Mouse (Mus musculus) right cerebral cortex, postnatal 25 days (tissue): ENCODE measurements around the gene Cntnap4.

Experiments used
- DNase-seq: peaks from one replicate; pipeline ENCODE4 v3.0.0; 2022

The Cntnap4 gene

DNA sequence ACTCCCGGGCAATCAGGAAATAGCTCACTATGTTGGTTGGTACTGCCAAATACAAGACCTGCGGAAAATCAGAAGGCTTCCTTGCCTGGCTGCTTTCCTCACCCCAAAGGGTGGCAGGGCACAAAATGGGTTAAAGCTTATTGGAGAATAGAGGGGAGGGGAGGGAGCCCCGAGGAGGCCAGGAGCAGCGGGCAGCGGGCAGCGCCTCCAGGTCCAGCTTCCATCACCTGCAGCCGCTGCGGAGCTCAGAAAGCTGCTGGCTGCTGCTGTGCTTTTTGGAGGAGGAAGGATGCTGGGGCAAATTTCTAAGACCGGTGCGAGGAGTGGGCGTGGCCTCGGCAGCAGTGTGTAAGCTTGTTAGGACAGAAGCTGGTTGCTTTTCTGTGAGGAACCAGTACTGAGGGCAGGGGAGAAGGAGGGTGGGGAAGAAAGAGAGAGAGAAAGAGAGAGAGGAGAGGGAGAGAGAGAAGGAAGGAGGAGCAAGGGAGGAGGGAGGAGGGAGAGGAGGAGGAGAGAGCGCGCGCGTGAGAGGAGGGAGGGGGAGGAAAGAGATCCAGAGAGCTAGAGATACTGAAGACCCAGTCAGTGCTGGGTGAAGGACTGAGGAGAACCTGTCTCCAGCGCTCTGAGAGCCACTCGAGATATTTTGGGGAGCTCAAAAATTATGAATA is at the start of gene Cntnap4:
Cntnap4 (plus strand) TSS at position 573 of the 671 bp plus-strand sequence.
- DNase-seq: peak; percentile 57

- DNase-seq: no peak
Measured at GRCm38 (mm10) chr8:112557376-112557775, 12.5 kb upstream of the Cntnap4 start.

DNA sequence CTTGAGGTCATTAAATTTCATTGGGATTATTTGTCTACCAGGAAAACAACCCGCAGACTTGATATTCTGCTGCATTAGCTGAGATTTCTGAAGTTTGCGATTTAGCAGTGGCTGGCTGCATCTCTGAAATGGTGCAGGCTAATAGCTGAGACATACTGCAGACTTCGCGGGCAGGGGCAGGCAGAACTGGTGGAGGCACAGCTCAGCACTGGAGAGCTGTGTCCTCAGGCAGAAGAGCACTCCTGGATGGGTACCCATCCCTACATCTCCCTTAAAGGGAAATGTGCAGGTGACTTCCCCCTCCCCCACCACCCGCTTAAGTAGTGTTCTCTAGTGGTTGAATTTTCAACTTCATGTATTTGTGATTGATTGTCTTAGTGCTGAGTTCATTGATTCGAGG is 698 bp downstream of the Cntnap4 start:
- peak; percentile 21 for DNase-seq

GRCm38 (mm10) chr8:112571337-112571904 is 1.6 kb downstream of the Cntnap4 start:
- DNase-seq: peak; percentile 64

DNA sequence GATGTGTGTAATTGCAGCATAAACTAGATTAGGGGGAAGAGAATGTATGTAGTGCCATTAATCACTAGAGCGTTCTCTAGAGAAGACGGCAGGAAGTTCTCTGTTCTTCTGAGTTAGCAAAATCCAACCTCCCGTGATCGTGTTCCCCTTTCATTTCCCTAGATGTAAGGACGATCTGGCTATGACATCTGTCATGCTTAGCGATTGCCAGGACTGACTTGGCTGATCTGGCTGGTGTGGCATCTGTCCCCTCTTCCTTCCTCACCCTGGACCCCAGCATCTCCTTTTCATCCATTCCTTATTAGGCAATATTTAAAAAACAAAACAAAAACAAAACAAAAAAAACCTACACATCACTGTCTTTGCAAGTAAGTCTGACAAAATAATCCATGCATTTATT is 11.6 kb downstream of the Cntnap4 start:
- DNase-seq: no peak

DNA sequence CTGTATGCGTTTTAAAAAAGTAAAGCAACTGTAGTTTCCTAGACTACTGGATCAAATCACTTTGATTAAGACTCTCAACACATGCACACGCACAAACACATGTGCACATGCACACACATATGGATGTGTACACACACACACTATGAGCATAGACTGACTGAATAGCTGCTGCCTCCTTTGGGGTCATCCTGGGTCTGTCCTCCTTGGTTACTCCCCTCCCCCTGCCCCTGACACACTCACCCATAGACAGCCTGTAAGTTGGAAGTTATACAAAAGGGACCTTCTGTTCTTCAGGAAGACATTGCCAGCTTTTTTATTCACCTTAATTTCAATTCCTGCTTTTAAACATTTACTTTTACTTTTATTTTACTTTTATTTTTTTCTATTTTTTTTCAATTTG is 13.6 kb downstream of the Cntnap4 start:
- no peak for DNase-seq

- DNase-seq: no peak
Measured at GRCm38 (mm10) chr8:112588357-112589051, 18.7 kb downstream of the Cntnap4 start.

DNA sequence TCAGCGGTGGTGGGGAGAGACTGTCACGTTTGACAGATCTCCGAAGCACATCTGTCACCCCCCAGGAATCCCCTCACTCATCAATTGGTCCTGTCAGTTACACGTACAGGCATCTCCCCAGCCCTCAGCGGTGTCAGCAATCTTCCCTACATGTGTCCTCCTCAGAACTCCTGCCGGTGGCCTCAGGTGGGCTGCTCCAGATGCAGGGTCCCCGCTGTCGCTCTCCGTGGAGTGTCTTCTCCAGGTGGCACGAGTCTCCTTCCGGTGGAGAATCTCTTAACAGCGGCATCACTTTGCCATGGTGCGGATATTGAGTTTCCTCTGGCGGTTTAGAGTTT is 19.2 kb downstream of the Cntnap4 start:
- peak; percentile 8 for DNase-seq

DNA sequence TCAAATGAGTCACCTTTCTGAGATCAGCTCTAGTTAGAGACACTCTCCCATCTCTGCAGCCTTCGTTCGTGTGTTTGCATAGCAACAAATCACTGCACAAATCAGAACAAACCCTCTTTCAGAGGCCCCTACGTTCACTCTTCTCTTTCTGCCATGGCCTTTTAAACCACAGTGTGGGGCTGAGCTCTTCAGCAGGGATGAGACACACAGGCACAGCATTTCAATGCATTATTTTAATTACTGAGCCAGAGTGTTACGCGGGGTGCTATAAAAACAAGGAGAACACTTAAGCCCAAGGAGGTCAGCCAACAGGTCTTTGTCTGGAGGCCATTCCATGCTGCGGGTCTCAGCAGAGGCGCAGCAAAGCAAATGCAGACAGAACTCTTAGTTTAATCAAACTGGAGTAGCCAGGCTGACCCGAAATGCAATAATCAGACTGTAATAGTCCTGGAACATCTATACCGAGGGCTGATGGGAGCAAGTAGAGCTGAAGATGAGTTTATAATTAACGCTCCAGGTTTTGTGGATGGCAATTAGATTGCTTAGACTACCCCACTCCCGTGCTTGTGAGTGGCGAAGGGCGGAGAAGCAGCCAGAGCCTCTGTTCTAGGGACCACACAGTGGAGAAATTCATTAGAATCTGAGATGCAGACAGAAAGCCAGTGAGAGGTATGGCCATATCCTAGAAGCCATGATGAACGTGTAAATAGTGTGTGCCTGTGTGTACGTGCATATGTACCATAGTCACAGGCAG is 26.4 kb downstream of the Cntnap4 start:
- no peak for DNase-seq

DNA sequence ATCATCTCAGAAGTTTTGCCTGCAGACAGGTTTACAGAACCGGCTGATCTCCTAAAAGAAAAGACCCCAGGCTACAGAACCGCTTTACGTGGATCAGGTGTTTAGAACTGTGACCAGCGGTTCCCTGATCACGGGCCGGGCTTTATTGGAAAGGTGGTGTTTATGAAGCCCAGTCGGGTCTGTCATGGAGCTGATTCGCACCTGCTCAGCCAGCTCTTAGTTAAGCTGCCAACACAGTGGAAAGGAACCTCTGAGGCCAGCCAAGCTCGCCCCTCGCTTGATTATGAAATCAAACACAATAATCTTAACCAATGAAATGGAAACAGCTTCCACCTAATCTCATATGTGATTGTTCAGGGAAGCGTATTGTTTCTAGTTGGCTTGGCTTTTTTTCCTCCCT is 30.1 kb downstream of the Cntnap4 start:
- DNase-seq: no peak

GRCm38 (mm10) chr8:112601150-112601549 is 31.3 kb downstream of the Cntnap4 start:
- DNase-seq: no peak

GRCm38 (mm10) chr8:112610121-112610520 is 40.3 kb downstream of the Cntnap4 start:
- DNase-seq: no peak

DNA sequence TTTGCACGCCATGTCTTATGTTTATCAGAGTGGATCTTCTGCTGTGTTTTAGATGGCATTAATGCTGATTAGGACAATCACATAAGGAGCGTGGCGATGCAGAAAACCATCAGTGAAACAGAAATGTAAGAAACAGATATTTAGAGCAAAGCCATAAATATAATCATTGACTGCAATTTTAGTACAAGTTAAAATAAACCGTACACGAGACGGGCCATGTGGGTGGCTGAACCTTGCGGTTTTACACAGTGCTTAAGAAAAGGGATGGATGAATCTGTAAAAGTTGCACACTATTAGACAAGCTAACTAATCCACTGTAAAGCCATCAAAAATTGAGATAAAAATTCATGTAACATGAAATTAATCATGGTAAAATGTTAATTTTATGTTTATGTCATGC is 58.9 kb downstream of the Cntnap4 start:
- DNase-seq: no peak

DNA sequence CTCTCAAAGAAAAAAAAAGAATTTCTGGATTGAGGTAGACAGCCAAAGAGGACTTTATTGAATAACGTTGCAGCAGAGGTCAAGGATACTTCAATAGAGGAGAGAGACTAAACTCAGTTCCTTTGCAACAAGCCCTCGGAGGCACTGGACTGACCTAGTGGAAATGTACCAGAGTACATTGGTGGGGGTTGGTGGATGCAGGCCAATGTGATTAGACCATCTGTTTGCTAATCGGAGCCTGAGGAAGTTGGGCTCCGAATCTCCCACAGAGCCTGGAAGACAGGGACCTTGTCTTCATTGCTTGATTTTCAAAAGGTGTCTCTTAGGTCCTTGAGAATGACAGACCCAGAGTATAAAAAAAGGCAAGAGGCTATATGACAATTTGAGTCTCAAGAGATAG is 82.8 kb downstream of the Cntnap4 start:
- no peak for DNase-seq

GRCm38 (mm10) chr8:112653276-112653675 is 83.4 kb downstream of the Cntnap4 start:
- DNase-seq: no peak

DNA sequence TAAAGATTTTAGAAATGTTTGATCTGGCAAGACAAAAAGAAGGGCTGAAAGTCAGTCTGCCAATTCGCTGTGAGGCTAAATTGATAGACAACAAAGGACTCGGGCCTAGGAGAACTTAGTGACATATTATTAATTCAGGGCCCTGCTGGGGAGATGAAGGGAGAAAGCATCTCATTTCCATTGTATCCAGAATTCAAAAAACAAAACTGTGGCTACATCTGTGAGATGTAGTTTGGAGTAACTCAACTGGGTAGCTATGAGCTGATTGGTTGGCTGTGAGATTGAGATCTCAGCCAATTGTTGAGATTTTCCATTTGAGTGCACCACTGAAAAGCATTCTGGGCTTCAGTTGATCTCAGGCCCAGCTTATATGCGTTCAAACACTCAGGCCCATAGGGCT is 84.2 kb downstream of the Cntnap4 start:
- no peak for DNase-seq

DNA sequence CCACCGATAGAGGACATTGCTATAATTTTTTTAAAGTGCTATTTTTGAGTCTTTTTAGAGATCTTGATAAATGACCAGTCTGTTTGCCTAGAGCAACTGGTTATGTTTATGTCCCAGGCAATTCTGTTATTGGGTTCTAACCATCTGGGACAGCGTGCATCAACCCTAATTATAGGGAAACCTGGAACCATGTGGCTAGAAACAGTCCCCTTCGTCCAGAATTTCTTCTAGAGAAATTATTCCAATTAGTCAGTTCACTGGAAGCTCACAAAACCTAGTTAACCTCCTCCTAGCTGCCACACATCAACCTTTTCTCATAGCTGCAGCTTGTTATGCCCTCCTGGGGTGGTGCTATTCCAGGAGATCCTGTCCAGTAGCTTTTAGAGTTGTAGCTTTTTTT is 94.2 kb downstream of the Cntnap4 start:
- DNase-seq: no peak

GRCm38 (mm10) chr8:112674671-112675070 is 104.8 kb downstream of the Cntnap4 start:
- no peak for DNase-seq

GRCm38 (mm10) chr8:112681757-112682156 is 111.9 kb downstream of the Cntnap4 start:
- peak; percentile 12 for DNase-seq

DNA sequence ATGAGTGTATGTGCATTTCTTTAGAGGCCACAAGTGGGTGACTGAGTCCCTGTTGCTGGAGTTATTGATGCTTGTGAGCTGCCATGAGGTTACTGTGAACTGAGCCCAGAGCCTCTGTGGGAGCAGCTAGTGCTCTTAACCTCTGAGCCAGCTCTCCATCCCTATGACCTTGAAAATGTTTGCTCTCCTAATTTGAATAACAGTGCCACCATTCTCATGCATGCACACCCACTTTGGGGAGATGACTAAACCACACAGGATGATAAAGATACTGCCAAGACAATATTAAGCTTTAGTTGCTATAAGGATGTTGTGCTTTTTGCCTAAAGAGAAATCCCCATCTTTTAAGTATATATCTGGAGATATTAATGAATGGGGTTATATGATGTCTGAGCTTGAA is 125.9 kb downstream of the Cntnap4 start:
- no peak for DNase-seq

DNA sequence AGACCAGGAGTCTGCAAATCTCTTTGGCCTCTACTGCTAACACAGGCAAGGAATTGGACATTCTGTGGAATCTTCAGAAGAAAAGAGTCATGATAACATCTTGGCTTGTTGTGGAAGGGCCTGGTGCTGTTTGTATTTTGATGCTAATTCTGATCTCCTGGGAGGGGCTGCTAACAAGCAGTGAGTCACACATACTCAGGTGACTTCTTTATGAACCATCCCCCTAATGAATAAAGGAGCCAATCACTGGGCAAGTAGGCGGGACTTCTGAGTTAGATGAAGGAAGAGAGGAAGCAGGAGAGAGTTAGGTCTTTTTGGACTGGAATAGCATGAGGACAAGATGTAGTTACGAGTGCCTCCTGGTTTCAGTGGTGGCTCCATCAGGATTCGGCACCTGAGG is 128.3 kb downstream of the Cntnap4 start:
- no peak for DNase-seq

DNA sequence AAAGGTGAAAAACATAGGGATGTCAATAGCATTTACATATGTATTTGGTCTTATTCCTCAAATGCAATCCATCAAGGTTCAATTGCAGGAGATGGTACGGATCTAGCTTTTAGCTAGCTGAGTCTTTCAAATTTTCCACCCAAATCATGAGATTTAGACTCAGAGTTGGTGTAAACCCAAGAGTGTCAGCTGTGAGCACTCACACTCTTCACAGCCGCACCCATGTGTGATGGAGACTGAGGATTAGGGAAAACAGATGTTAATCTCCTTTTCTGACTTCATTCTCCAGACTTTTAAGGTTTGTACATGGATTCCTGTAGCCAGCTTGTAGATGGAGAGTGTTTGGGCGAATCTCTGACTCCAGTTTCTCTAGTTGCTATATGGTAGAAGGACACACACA is 147.1 kb downstream of the Cntnap4 start:
- no peak for DNase-seq

DNA sequence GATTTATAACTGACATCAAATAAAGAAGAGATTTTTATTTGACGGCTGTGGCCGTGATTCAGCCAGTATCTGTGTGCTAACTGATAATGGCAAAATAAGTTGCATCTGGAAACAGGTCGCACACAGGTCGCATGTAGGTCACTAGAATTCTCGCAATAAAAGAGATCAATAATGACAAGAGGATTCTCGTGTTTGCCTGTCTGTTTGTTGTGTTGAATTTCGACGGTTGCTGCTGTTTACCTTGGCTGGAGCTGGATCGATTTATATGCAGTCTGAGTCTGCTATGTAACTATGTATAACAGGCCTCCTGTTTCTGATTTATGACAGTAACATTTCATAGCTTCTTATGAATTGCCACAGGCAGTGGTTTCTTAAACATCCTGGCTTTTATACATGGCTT is 155.1 kb downstream of the Cntnap4 start:
- DNase-seq: no peak
